Mouse (Mus musculus) neural tube, embryonic 12.5 days (tissue): Measurements from ENCODE around the gene Irak4. TPM values are rescaled to one million over a fixed set of nuclear protein-coding genes. Genes with fewer than 3 reads are reported as not detected.

ENCODE experiments used
- polyA plus RNA-seq: library from polyadenylated mRNA; unstranded; fragments of >200 nt; fragmentation: Nextera tagmentation; extraction: Ambion mirVana; gene quantifications from 2 replicates; pipeline ENCODE4 v1.2.1, GENCODE M21; 2016

Irak4 gene
- polyA plus RNA-seq, 1 experiment from 2014 or later = 3.4 TPM

Other genes starting within 250 kb of the Irak4 start
- gene Adamts20, start 78.2 kb upstream of the Irak4 start, polyA plus RNA-seq = 7.4 and 10.5 TPM in 2 replicates
- gene Pus7l, start 96 bp upstream of the Irak4 start, polyA plus RNA-seq = 9.7 and 11.1 TPM in 2 replicates
- 95.7 and 97.7 TPM in 2 replicates for gene Twf1, start 46.2 kb downstream of the Irak4 start, polyA plus RNA-seq
- 6.2 and 6.5 TPM in 2 replicates for gene Tmem117, start 85.6 kb downstream of the Irak4 start, polyA plus RNA-seq